Mouse (Mus musculus): ENCODE results near the gene Fgd5. TPM values are rescaled to one million over a fixed set of nuclear protein-coding genes. Genes with fewer than 3 reads are reported as not detected.

Gene Fgd5
- polyA plus RNA-seq, 1 experiment from 2014 or later, result 17.2 TPM

GRCm38 (mm10) chr6:91972201-91972646 is 6.5 kb upstream of the Fgd5 start:
- Histone ChIP-seq H3K36me3 (ENCODE audit: control insufficient read depth, insufficient read depth, low read length) (no peaks in the 10 kb centered on the region), H3K4me3 (ENCODE audit: low read depth, low read length) (no peak overlapping the region), H3K27me3 (ENCODE audit: control insufficient read depth, insufficient read depth, low read length) (no peaks in the 10 kb centered on the region), H3K9me3 (ENCODE audit: control insufficient read depth, low read length) (no peaks in the 10 kb centered on the region), H3K27ac (ENCODE audit: low read depth, low read length) (no peak overlapping the region), H3K9ac (replicated peaks; ENCODE audit: low read depth, low read length) (no peak overlapping the region), H3K4me2 (ENCODE audit: low read depth, low read length) (no peak overlapping the region), H3K4me1 (ENCODE audit: control insufficient read depth, insufficient read depth, low read length) (no peaks in the 10 kb centered on the region)
- 50% methylated on average over 9 of the region's 9 CpGs for WGBS
- no peak for ATAC-seq (ENCODE audit: low read depth)

GRCm38 (mm10) chr6:91973972-91974371 is 4.7 kb upstream of the Fgd5 start:
- H3K9me3 ChIP-seq (ENCODE audit: control insufficient read depth, low read length), result no peaks in the 10 kb centered on the region
- H3K9ac ChIP-seq (replicated peaks; ENCODE audit: low read depth, low read length), result no peak overlapping the region
- no peaks in the 10 kb centered on the region for H3K27me3 ChIP-seq (ENCODE audit: control insufficient read depth, insufficient read depth, low read length)
- ATAC-seq (ENCODE audit: low read depth), result no peak
- no peak overlapping the region for H3K27ac ChIP-seq (ENCODE audit: low read depth, low read length)
- 80% methylated on average over 6 of the region's 6 CpGs for WGBS
- H3K4me2 ChIP-seq (ENCODE audit: low read depth, low read length), result no peak overlapping the region
- no peak overlapping the region for H3K4me3 ChIP-seq (ENCODE audit: low read depth, low read length)
- H3K4me1 ChIP-seq (ENCODE audit: control insufficient read depth, insufficient read depth, low read length), result no peaks in the 10 kb centered on the region; the same call in 1 of the 2 replicates
- no peaks in the 10 kb centered on the region for H3K36me3 ChIP-seq (ENCODE audit: control insufficient read depth, insufficient read depth, low read length)

GRCm38 (mm10) chr6:91979301-91979996 is 771 bp downstream of the Fgd5 start:
- no peaks in the 10 kb centered on the region for H3K9me3 ChIP-seq (ENCODE audit: control insufficient read depth, low read length)

GRCm38 (mm10) chr6:91980011-91980410 is 1.3 kb downstream of the Fgd5 start:
- Histone ChIP-seq H3K9me3 (ENCODE audit: control insufficient read depth, low read length) (no peaks in the 10 kb centered on the region), H3K4me3 (ENCODE audit: low read depth, low read length) (peak overlapping the region; percentile 61)
- no peak for ATAC-seq (ENCODE audit: low read depth)

More at GRCm38 (mm10) chr6:91979301-91979996, 771 bp downstream of the Fgd5 start:
- H3K27ac ChIP-seq (ENCODE audit: low read depth, low read length), result no peak overlapping the region
- H3K36me3 ChIP-seq (ENCODE audit: control insufficient read depth, insufficient read depth, low read length), result no peaks in the 10 kb centered on the region
- peak overlapping the region; percentile 92 for H3K4me2 ChIP-seq (ENCODE audit: low read depth, low read length)
- H3K4me3 ChIP-seq (ENCODE audit: low read depth, low read length), result peak overlapping the region; percentile 61
- no peaks in the 10 kb centered on the region for H3K27me3 ChIP-seq (ENCODE audit: control insufficient read depth, insufficient read depth, low read length)
- 11% methylated on average over 23 of the region's 23 CpGs for WGBS
- H3K4me1 ChIP-seq (ENCODE audit: control insufficient read depth, insufficient read depth, low read length), result no peaks in the 10 kb centered on the region; the same call in 1 of the 2 replicates
- peak overlapping the region; percentile 75 for H3K9ac ChIP-seq (replicated peaks; ENCODE audit: low read depth, low read length)
- peak; percentile 23; the same call in 1 of the 2 replicates for ATAC-seq (ENCODE audit: low read depth)

GRCm38 (mm10) chr6:91990101-91990500 is 11.4 kb downstream of the Fgd5 start:
- Histone ChIP-seq H3K27ac (ENCODE audit: low read depth, low read length) (no peak overlapping the region), H3K9me3 (ENCODE audit: control insufficient read depth, low read length) (no peaks in the 10 kb centered on the region), H3K4me3 (ENCODE audit: low read depth, low read length) (no peak overlapping the region), H3K36me3 (ENCODE audit: control insufficient read depth, insufficient read depth, low read length) (no peaks in the 10 kb centered on the region), H3K4me2 (ENCODE audit: low read depth, low read length) (no peak overlapping the region), H3K27me3 (ENCODE audit: control insufficient read depth, insufficient read depth, low read length) (no peaks in the 10 kb centered on the region), H3K9ac (replicated peaks; ENCODE audit: low read depth, low read length) (no peak overlapping the region), H3K4me1 (ENCODE audit: control insufficient read depth, insufficient read depth, low read length) (no peaks in the 10 kb centered on the region; the same call in 1 of the 2 replicates)
- 88% methylated on average over 8 of the region's 8 CpGs for WGBS
- ATAC-seq (ENCODE audit: low read depth), result no peak

More at GRCm38 (mm10) chr6:91980011-91980410, 1.3 kb downstream of the Fgd5 start:
- no peaks in the 10 kb centered on the region for H3K36me3 ChIP-seq (ENCODE audit: control insufficient read depth, insufficient read depth, low read length)
- H3K9ac ChIP-seq (replicated peaks; ENCODE audit: low read depth, low read length), result no peak overlapping the region
- no peaks in the 10 kb centered on the region; the same call in 1 of the 2 replicates for H3K4me1 ChIP-seq (ENCODE audit: control insufficient read depth, insufficient read depth, low read length)
- H3K4me2 ChIP-seq (ENCODE audit: low read depth, low read length), result peak overlapping the region; percentile 92
- WGBS, result 40% methylated on average over 3 of the region's 3 CpGs
- no peak overlapping the region for H3K27ac ChIP-seq (ENCODE audit: low read depth, low read length)
- no peaks in the 10 kb centered on the region for H3K27me3 ChIP-seq (ENCODE audit: control insufficient read depth, insufficient read depth, low read length)

GRCm38 (mm10) chr6:91992823-91993222 is 14.1 kb downstream of the Fgd5 start:
- Histone ChIP-seq H3K27ac (ENCODE audit: low read depth, low read length) (no peak overlapping the region), H3K4me2 (ENCODE audit: low read depth, low read length) (no peak overlapping the region), H3K4me3 (ENCODE audit: low read depth, low read length) (no peak overlapping the region), H3K9me3 (ENCODE audit: control insufficient read depth, low read length) (no peaks in the 10 kb centered on the region), H3K36me3 (ENCODE audit: control insufficient read depth, insufficient read depth, low read length) (no peaks in the 10 kb centered on the region), H3K9ac (replicated peaks; ENCODE audit: low read depth, low read length) (no peak overlapping the region), H3K27me3 (ENCODE audit: control insufficient read depth, insufficient read depth, low read length) (no peaks in the 10 kb centered on the region), H3K4me1 (ENCODE audit: control insufficient read depth, insufficient read depth, low read length) (peaks cover 10% of the 10 kb centered on the region)
- ATAC-seq (ENCODE audit: low read depth), result no peak
- 89% methylated on average over 2 of the region's 2 CpGs for WGBS

GRCm38 (mm10) chr6:91993795-91994505 is 15.3 kb downstream of the Fgd5 start:
- 79% methylated on average over 8 of the region's 8 CpGs for WGBS
- H3K4me1 ChIP-seq (ENCODE audit: control insufficient read depth, insufficient read depth, low read length), result peaks cover 10% of the 10 kb centered on the region
- H3K9ac ChIP-seq (replicated peaks; ENCODE audit: low read depth, low read length), result no peak overlapping the region
- no peaks in the 10 kb centered on the region for H3K27me3 ChIP-seq (ENCODE audit: control insufficient read depth, insufficient read depth, low read length)
- ATAC-seq (ENCODE audit: low read depth), result no peak
- H3K36me3 ChIP-seq (ENCODE audit: control insufficient read depth, insufficient read depth, low read length), result no peaks in the 10 kb centered on the region
- H3K9me3 ChIP-seq (ENCODE audit: control insufficient read depth, low read length), result no peaks in the 10 kb centered on the region
- no peak overlapping the region for H3K4me2 ChIP-seq (ENCODE audit: low read depth, low read length)
- no peak overlapping the region for H3K27ac ChIP-seq (ENCODE audit: low read depth, low read length)
- H3K4me3 ChIP-seq (ENCODE audit: low read depth, low read length), result no peak overlapping the region

- Histone ChIP-seq H3K36me3 (ENCODE audit: control insufficient read depth, insufficient read depth, low read length) (no peaks in the 10 kb centered on the region), H3K4me1 (ENCODE audit: control insufficient read depth, insufficient read depth, low read length) (peaks cover 10% of the 10 kb centered on the region), H3K4me3 (ENCODE audit: low read depth, low read length) (peak overlapping the region; percentile 18; the same call in 1 of the 2 replicates), H3K9me3 (ENCODE audit: control insufficient read depth, low read length) (no peaks in the 10 kb centered on the region), H3K27me3 (ENCODE audit: control insufficient read depth, insufficient read depth, low read length) (no peaks in the 10 kb centered on the region), H3K27ac (ENCODE audit: low read depth, low read length) (peak overlapping the region; percentile 88), H3K4me2 (ENCODE audit: low read depth, low read length) (peak overlapping the region; percentile 41), H3K9ac (replicated peaks; ENCODE audit: low read depth, low read length) (peak overlapping the region; percentile 18)
- peak; percentile 57 for ATAC-seq (ENCODE audit: low read depth)
- WGBS, result 31% methylated on average over 8 of the region's 8 CpGs
These were observed 17.4 kb downstream of the Fgd5 start for GRCm38 (mm10) chr6:91996072-91996471.

Measured in neural tube, embryonic 14.5 days (tissue).